Mouse (Mus musculus): ENCODE measurements around the gene Sphkap.

DNA sequence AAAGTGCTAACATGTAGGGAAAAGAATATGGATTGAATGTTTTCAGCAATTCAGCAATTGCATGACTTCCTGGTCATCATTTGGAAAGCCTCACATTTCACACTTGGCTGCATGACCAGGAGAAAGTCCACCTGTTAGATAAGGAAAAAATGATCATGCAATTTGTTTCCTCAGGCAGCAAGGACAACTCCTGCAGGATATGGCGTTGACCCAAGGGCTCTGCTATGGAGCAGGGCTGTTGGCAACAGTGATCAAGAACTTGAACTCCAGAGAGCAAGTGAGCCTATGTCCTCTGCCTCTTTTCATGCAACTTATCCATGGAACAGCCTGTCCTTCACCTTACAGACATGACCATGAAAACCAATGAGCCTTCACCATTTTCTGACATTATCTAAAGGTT is 198.0 kb downstream of the Sphkap start:
- TF ChIP-seq EP300 (IDR thresholded peaks at IDR 0.05; ENCODE audit: low read depth) (no peak), CTCF (IDR thresholded peaks at IDR 0.05; ENCODE audit: low read depth) (no peak)
